Mouse (Mus musculus) limb, embryonic 15.5 days (tissue): ENCODE results near the gene Frmd4a. TPM values are rescaled to one million over a fixed set of nuclear protein-coding genes. Genes with fewer than 3 reads are reported as not detected.
A peak's percentile ranks its signal among the peaks of the same experiment; 100 is the strongest.
"Not testable (repeated sequence)": the region's sequence is repeated elsewhere in the genome, so short reads cannot be mapped to it uniquely, and the experiment has no call there.

Experiments
- ATAC-seq: fragments of 200-750 bp; cut with Nextera tagmentation; 2 replicates; pipeline ENCODE4 v1.8.0; 2017; ENCODE audit warnings: low read depth, moderate TSS enrichment; ENCODE audit not compliant: insufficient number of reproducible peaks, low FRiP score, low TSS enrichment
- H3K27ac ChIP-seq: fragments of 300-500 bp; sonication (generic); 2 replicates; pipeline ENCODE4 v1.5.1; 2015; ENCODE audit warnings: moderate library complexity, mild to moderate bottlenecking, inconsistent platforms
- H3K27me3 ChIP-seq: fragments of 300-500 bp; sonication (generic); 2 replicates; pipeline ENCODE4 v1.6.1; 2015; ENCODE audit warnings: inconsistent platforms
- H3K36me3 ChIP-seq: fragments of 300-500 bp; sonication (generic); 2 replicates; pipeline ENCODE4 v1.6.1; 2015; ENCODE audit warnings: inconsistent platforms
- H3K4me1 ChIP-seq: fragments of 300-500 bp; sonication (generic); 2 replicates; pipeline ENCODE4 v1.6.1; 2015; ENCODE audit warnings: inconsistent platforms
- H3K4me2 ChIP-seq: fragments of 300-500 bp; sonication (generic); 2 replicates; pipeline ENCODE4 v1.6.1; 2015; ENCODE audit warnings: mild to moderate bottlenecking, inconsistent platforms
- H3K4me3 ChIP-seq: fragments of 300-500 bp; sonication (generic); 2 replicates; pipeline ENCODE4 v1.5.1; 2015; ENCODE audit warnings: mild to moderate bottlenecking, inconsistent platforms
- H3K9ac ChIP-seq: fragments of 300-500 bp; sonication (generic); 2 replicates; pipeline ENCODE4 v1.6.1; 2015; ENCODE audit warnings: inconsistent platforms
- H3K9me3 ChIP-seq: fragments of 300-500 bp; sonication (generic); 2 replicates; pipeline ENCODE4 v1.6.1; 2016; ENCODE audit warnings: inconsistent platforms
- WGBS: fragments of 180-500 bp; shearing (Covaris S2); methylation state at CpG from one replicate; pipeline ENCODE4 v1.1.7; 2015; 5-methylcytosine and 5-hydroxymethylcytosine counted together
- polyA plus RNA-seq: library from polyadenylated mRNA; unstranded; fragments of >200 nt; fragmentation: Nextera tagmentation; extraction: Ambion mirVana; gene quantifications from 2 replicates; pipeline ENCODE4 v1.2.1, GENCODE M21; 2015

Gene Frmd4a
- polyA plus RNA-seq, 1 experiment from 2014 or later: 34.1 TPM

GRCm38 (mm10) chr2:4616995-4617394, 599.5 kb downstream of the Frmd4a start:
- Histone ChIP-seq H3K9ac (no peak overlapping the region), H3K4me3 (no peak overlapping the region), H3K4me1 (peaks cover 23% of the 10 kb centered on the region), H3K36me3 (peaks cover 13% of the 10 kb centered on the region), H3K9me3 (no peaks in the 10 kb centered on the region), H3K27me3 (no peaks in the 10 kb centered on the region), H3K27ac (no peak overlapping the region), H3K4me2 (no peak overlapping the region)
- WGBS: 84% methylated on average over 4 of the region's 4 CpGs
- ATAC-seq: no peak

- H3K4me1 ChIP-seq: peaks cover 20% of the 10 kb centered on the region
- not testable (repeated sequence) for H3K36me3 ChIP-seq, H3K4me3 ChIP-seq, H3K9me3 ChIP-seq, H3K9ac ChIP-seq, H3K27ac ChIP-seq, ATAC-seq, H3K27me3 ChIP-seq, H3K4me2 ChIP-seq
Observed at GRCm38 (mm10) chr2:4619126-4619525, 601.6 kb downstream of the Frmd4a start.

GRCm38 (mm10) chr2:4619893-4620593, 602.5 kb downstream of the Frmd4a start:
- WGBS: 34% methylated on average over 6 of the region's 6 CpGs
- no peaks in the 10 kb centered on the region for H3K9me3 ChIP-seq
- H3K27me3 ChIP-seq: no peaks in the 10 kb centered on the region
- H3K4me3 ChIP-seq: no peak overlapping the region
- ATAC-seq: peak; percentile 36; the same call in 1 of the 2 replicates
- peaks cover 20% of the 10 kb centered on the region for H3K4me1 ChIP-seq
- H3K4me2 ChIP-seq: no peak overlapping the region
- peaks cover 14% of the 10 kb centered on the region for H3K36me3 ChIP-seq
- H3K9ac ChIP-seq: no peak overlapping the region
- H3K27ac ChIP-seq: peak overlapping the region; percentile 85

GRCm38 (mm10) chr2:4620640-4621401, 603.3 kb downstream of the Frmd4a start:
- Histone ChIP-seq H3K27me3 (no peaks in the 10 kb centered on the region), H3K4me1 (peaks cover 20% of the 10 kb centered on the region), H3K4me2 (peak overlapping the region; percentile 8; the same call in 1 of the 2 replicates), H3K27ac (peak overlapping the region; percentile 85), H3K36me3 (peaks cover 14% of the 10 kb centered on the region), H3K4me3 (no peak overlapping the region), H3K9me3 (no peaks in the 10 kb centered on the region), H3K9ac (no peak overlapping the region)
- ATAC-seq: peak; percentile 84
- 26% methylated on average over 12 of the region's 12 CpGs for WGBS

GRCm38 (mm10) chr2:4621471-4621985, 604.0 kb downstream of the Frmd4a start:
- Histone ChIP-seq H3K9ac (no peak overlapping the region), H3K36me3 (peaks cover 14% of the 10 kb centered on the region), H3K4me3 (no peak overlapping the region), H3K27me3 (no peaks in the 10 kb centered on the region), H3K27ac (peak overlapping the region; percentile 85), H3K9me3 (no peaks in the 10 kb centered on the region), H3K4me1 (peaks cover 20% of the 10 kb centered on the region), H3K4me2 (peak overlapping the region; percentile 8; the same call in 1 of the 2 replicates)
- WGBS: 28% methylated on average over 3 of the region's 3 CpGs
- ATAC-seq: no peak

GRCm38 (mm10) chr2:4626911-4627310, 609.4 kb downstream of the Frmd4a start:
- 84% methylated on average over 3 of the region's 3 CpGs for WGBS
- no peak overlapping the region for H3K9ac ChIP-seq
- H3K27me3 ChIP-seq: no peaks in the 10 kb centered on the region
- no peak overlapping the region for H3K27ac ChIP-seq
- H3K4me3 ChIP-seq: no peak overlapping the region
- no peak for ATAC-seq
- no peak overlapping the region for H3K4me2 ChIP-seq
- no peaks in the 10 kb centered on the region for H3K9me3 ChIP-seq
- peaks cover 42% of the 10 kb centered on the region for H3K36me3 ChIP-seq
- H3K4me1 ChIP-seq: no peaks in the 10 kb centered on the region

- Histone ChIP-seq H3K4me2 (no peak overlapping the region), H3K4me3 (no peak overlapping the region), H3K27me3 (no peaks in the 10 kb centered on the region), H3K4me1 (no peaks in the 10 kb centered on the region), H3K9ac (no peak overlapping the region), H3K9me3 (no peaks in the 10 kb centered on the region), H3K27ac (no peak overlapping the region), H3K36me3 (peaks cover 51% of the 10 kb centered on the region)
- no peak for ATAC-seq
- WGBS: 86% methylated on average over 2 of the region's 2 CpGs
Observed at GRCm38 (mm10) chr2:4628920-4629319, 611.4 kb downstream of the Frmd4a start.

GRCm38 (mm10) chr2:4629470-4629869, 612.0 kb downstream of the Frmd4a start:
- Histone ChIP-seq H3K4me1 (no peaks in the 10 kb centered on the region), H3K4me3 (no peak overlapping the region), H3K9ac (no peak overlapping the region), H3K27ac (no peak overlapping the region), H3K9me3 (no peaks in the 10 kb centered on the region), H3K27me3 (no peaks in the 10 kb centered on the region), H3K4me2 (no peak overlapping the region), H3K36me3 (peaks cover 51% of the 10 kb centered on the region)
- no peak for ATAC-seq
- WGBS: 88% methylated on average over 11 of the region's 11 CpGs

GRCm38 (mm10) chr2:4630197-4630835, 612.8 kb downstream of the Frmd4a start:
- H3K27me3 ChIP-seq: no peaks in the 10 kb centered on the region
- no peak overlapping the region for H3K9ac ChIP-seq
- H3K9me3 ChIP-seq: no peaks in the 10 kb centered on the region
- no peak overlapping the region for H3K4me2 ChIP-seq
- ATAC-seq: no peak
- no peak overlapping the region for H3K27ac ChIP-seq
- 95% methylated on average over 10 of the region's 10 CpGs for WGBS
- peaks cover 57% of the 10 kb centered on the region for H3K36me3 ChIP-seq
- H3K4me1 ChIP-seq: no peaks in the 10 kb centered on the region
- H3K4me3 ChIP-seq: no peak overlapping the region

GRCm38 (mm10) chr2:4635804-4636203, 618.3 kb downstream of the Frmd4a start:
- ATAC-seq: no peak
- Histone ChIP-seq H3K4me2 (no peak overlapping the region), H3K9ac (no peak overlapping the region), H3K36me3 (peaks cover 79% of the 10 kb centered on the region), H3K4me3 (no peak overlapping the region), H3K9me3 (no peaks in the 10 kb centered on the region), H3K27me3 (no peaks in the 10 kb centered on the region), H3K4me1 (no peaks in the 10 kb centered on the region), H3K27ac (no peak overlapping the region)
- 86% methylated on average over 8 of the region's 8 CpGs for WGBS

GRCm38 (mm10) chr2:4636656-4637055, 619.1 kb downstream of the Frmd4a start:
- H3K9me3 ChIP-seq: no peaks in the 10 kb centered on the region
- ATAC-seq: no peak
- WGBS: 79% methylated on average over 7 of the region's 7 CpGs
- H3K27me3 ChIP-seq: no peaks in the 10 kb centered on the region
- H3K4me2 ChIP-seq: no peak overlapping the region
- H3K27ac ChIP-seq: no peak overlapping the region
- H3K9ac ChIP-seq: no peak overlapping the region
- H3K4me1 ChIP-seq: no peaks in the 10 kb centered on the region
- peaks cover 79% of the 10 kb centered on the region for H3K36me3 ChIP-seq
- no peak overlapping the region for H3K4me3 ChIP-seq

GRCm38 (mm10) chr2:4638189-4638588, 620.7 kb downstream of the Frmd4a start:
- H3K27me3 ChIP-seq: no peaks in the 10 kb centered on the region
- H3K9me3 ChIP-seq: no peaks in the 10 kb centered on the region
- no peak for ATAC-seq
- no peak overlapping the region for H3K27ac ChIP-seq
- 86% methylated on average over 3 of the region's 3 CpGs for WGBS
- H3K4me1 ChIP-seq: no peaks in the 10 kb centered on the region
- peaks cover 78% of the 10 kb centered on the region for H3K36me3 ChIP-seq
- H3K4me3 ChIP-seq: no peak overlapping the region
- H3K4me2 ChIP-seq: no peak overlapping the region
- no peak overlapping the region for H3K9ac ChIP-seq
